Mouse (Mus musculus): ENCODE results near the gene Pla2g2d.
"Not testable (repeated sequence)": the region's sequence is repeated elsewhere in the genome, so short reads cannot be mapped to it uniquely, and the experiment has no call there.

Pla2g2d gene

GRCm38 (mm10) chr4:138780300-138780699, 4.8 kb downstream of the Pla2g2d start:
- no peak for DNase-seq (ENCODE audit: low spot score in 2 of 2)

DNA sequence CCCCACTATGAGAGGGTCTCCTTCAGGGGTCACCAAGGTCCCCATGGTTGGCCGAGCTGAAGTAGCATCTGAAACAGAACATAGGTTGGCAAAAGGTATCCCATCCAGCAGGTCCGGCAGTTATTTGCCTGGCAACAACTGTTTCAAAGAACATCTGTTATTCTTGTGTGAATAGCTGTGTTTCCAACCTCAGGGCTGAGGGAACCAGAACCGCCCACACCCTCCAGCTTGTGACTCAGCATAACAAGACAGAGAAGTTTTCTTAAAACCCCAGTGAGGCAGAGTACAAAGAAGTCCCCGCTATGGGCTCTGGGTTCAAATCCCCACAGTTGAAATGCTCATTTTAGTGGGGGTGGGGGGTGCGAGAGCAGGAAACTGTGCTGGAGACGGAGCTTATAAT, 6.6 kb downstream of the Pla2g2d start:
- no peak for DNase-seq (ENCODE audit: low spot score in 2 of 2)

GRCm38 (mm10) chr4:138785721-138786120, 10.2 kb downstream of the Pla2g2d start:
- no peak for DNase-seq (ENCODE audit: low spot score in 2 of 2)

GRCm38 (mm10) chr4:138786141-138786540, 10.6 kb downstream of the Pla2g2d start:
- DNase-seq (ENCODE audit: low spot score in 2 of 2) = no peak

DNA sequence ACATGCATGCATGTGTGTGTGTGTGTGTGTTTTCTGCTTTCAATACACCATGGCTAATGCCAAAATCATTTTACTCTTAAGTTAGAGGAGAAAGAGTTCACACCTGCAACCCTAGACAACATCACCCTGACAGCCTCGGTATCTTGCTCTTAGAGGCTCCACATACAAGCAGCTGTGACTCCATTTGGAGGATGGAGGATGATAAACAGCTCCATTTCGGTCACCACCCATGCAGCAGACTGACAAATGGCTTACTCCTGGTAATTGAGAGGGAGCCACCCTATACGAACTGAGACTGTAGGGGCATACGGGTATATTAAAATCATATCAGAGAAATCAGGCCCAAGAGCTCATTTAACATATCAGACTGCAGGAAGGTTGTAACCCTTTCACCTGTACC, 12.8 kb downstream of the Pla2g2d start:
- DNase-seq (ENCODE audit: low spot score in 2 of 2) = no peak

GRCm38 (mm10) chr4:138791452-138791851, 15.9 kb downstream of the Pla2g2d start:
- DNase-seq (ENCODE audit: low spot score in 2 of 2) = no peak

DNA sequence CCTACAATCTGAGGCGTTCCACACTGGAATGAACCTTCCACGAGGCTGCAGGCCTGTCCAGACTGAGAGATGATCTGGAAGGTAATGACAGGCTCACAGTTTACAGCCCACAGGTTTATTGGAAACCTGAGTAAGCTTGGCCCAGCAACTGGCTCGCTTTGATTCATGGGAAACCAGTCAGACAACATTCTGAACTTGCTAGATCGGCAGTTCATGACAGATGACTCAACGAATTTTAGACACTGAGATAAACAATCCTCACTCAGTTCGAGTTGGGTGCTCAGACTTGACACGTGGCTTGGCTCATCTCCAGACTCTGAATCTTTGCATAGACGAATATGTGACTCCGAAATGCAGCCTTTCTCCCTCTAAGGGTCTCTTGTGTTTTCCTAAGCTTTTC, 17.1 kb downstream of the Pla2g2d start:
- no peak for DNase-seq (ENCODE audit: low spot score in 2 of 2)

DNA sequence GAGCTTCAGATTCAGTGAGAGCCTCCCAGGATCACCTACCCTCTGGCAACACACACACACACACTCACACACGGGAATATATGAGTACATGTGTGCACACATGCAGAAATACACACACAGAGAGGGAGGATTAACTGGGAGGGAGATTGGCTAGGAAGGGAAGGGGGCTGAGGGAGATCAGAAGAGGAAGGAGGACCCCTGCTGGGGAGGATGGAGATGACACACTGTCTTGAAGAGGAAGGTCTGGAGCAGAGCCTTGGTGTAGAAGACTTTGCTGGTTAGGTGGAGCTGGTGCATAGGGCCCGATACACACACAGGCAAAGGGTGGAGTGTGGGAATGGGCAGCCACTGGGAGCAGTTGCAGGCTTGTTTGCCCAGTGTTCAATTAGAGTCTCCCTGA, 17.7 kb downstream of the Pla2g2d start:
- DNase-seq (ENCODE audit: low spot score in 2 of 2) = peak; percentile 56 to 67

GRCm38 (mm10) chr4:138794344-138794743, 18.8 kb downstream of the Pla2g2d start:
- no peak for DNase-seq (ENCODE audit: low spot score in 2 of 2)

GRCm38 (mm10) chr4:138796513-138797216, 21.1 kb downstream of the Pla2g2d start:
- DNase-seq (ENCODE audit: low spot score in 2 of 2) = no peak

DNA sequence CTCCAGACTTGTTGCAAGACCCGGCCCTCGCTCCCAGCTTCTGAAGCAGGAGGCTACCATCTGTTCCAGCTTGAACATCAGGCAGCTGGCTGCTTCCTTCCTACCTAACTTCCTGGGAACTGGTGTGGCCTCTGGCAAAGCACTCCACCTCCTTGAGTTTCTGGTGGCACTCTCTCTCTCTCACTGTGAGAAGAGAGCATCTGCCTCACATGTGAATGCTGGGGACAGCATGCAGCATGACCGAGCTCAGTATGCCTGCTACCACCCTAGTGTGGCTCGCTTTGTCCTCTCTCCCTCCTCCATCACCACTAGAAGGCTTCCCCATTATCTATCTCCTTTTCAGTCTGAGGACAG, 21.7 kb downstream of the Pla2g2d start:
- no peak for DNase-seq (ENCODE audit: low spot score in 2 of 2)

GRCm38 (mm10) chr4:138800134-138800744, 24.7 kb downstream of the Pla2g2d start:
- DNase-seq (ENCODE audit: low spot score in 2 of 2) = no peak

GRCm38 (mm10) chr4:138801631-138802030, 26.1 kb downstream of the Pla2g2d start:
- DNase-seq (ENCODE audit: low spot score in 2 of 2) = peak in 1 of 2 experiments; percentile 60

GRCm38 (mm10) chr4:138802917-138803316, 27.4 kb downstream of the Pla2g2d start:
- no peak for DNase-seq (ENCODE audit: low spot score in 2 of 2)

DNA sequence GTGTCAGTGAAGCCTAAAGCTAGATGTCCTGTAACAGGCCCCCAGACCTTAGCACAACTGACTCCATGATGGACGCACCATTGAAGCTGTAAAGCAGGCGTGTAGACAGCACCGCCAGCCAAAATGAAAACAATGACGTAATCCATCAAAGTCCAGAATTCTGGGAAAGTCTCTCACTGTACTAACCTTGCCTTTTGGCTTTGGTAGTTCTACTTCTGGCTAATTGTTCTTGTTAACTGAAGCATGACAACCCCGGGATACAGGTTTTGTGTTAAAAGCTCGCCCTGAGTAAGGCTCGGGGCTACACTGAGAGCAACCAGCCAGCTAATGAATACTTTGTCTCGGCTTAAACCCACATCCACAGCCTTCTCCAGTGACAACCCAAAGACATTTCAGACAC, 29.7 kb downstream of the Pla2g2d start:
- no peak for DNase-seq (ENCODE audit: low spot score in 2 of 2)

DNA sequence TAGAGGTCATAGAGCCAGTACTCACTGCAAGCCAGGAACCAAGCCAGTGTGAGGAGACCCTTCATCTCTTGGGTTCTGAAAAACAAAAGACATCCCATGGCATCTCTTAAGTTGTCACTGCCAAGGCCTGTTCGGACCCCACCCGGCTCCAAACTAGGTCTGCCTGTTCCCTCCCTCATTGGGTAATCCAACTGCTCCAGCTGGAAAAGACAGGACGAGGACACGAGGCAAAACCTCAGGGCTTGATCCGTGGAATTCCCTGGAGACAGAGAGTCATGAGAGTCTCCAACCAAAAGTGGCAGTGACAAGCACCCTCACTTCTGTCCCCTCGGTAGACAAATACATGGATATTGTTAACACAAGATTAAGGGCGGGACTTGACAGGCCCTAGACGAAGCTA, 30.6 kb downstream of the Pla2g2d start:
- no peak for DNase-seq (ENCODE audit: low spot score in 2 of 2)

GRCm38 (mm10) chr4:138806920-138807541, 31.5 kb downstream of the Pla2g2d start:
- no peak for DNase-seq (ENCODE audit: low spot score in 2 of 2)

DNA sequence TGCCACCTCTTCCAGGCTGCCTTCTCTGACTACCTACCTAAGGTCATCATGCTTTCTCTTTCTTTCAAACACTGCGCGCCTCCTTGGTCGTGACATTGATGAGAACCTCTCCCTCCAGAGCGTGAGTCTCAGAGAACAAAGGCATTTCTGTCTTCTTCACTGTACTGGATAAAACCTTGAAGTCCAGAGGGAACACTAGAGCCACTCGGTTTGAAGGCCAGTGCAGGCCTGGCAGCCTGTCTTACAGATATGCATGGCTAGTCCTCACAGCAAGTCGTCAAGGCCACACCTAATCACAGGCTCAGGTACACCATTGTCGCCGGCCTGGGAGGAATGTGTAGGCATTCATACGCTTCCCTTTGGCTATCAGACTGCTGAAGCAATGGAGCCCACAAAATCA, 40.6 kb downstream of the Pla2g2d start:
- DNase-seq (ENCODE audit: low spot score in 2 of 2) = no peak

GRCm38 (mm10) chr4:138817736-138818135, 42.2 kb downstream of the Pla2g2d start:
- no peak for DNase-seq (ENCODE audit: low spot score in 2 of 2)

- DNase-seq (ENCODE audit: low spot score in 2 of 2) = no peak
Measured at GRCm38 (mm10) chr4:138819101-138819500, 43.6 kb downstream of the Pla2g2d start.

GRCm38 (mm10) chr4:138821036-138821435, 45.5 kb downstream of the Pla2g2d start:
- no peak for DNase-seq (ENCODE audit: low spot score in 2 of 2)

GRCm38 (mm10) chr4:138824161-138824560, 48.6 kb downstream of the Pla2g2d start:
- DNase-seq (ENCODE audit: low spot score in 2 of 2) = not testable (repeated sequence)

DNA sequence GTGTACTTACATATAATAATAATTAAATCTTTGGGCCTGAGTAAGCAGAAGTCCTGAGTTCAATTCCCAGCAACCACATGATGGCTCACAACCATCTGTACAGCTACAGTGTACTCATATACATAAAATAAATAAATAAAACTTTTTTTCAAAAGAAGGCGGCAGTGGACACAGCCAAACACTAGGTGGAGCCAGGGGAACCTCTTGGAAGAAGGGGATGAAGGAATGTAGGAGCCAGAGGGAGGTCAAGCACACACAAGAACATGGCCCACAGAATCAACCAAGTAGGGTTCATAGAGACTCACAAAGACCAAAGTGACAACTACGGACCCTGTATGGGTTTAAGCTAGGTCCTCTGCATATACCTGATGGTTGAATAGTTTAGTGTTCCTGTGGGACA, 49.1 kb downstream of the Pla2g2d start:
- DNase-seq (ENCODE audit: low spot score in 2 of 2) = no peak

Measured in frontal cortex, postnatal 14 days (tissue).